Mouse (Mus musculus) CH12.LX (cell line): ENCODE measurements around the gene Shq1.

ENCODE experiments used
- CTCF ChIP-seq, 2 experiments: IDR thresholded peaks in 1 of 2; conservative IDR thresholded peaks in 1 of 2; 2 replicates each; pipeline ENCODE4 v1.5.1; 2011 to 2012; ENCODE audit warnings: low read depth in 2 of 2, low read length in 2 of 2, improper control_type of control experiment in 1 of 2, inconsistent platforms in 1 of 2, mild to moderate bottlenecking in 1 of 2, moderate library complexity in 1 of 2
- MYC ChIP-seq: IDR thresholded peaks from 2 replicates; pipeline ENCODE4 v1.6.1; 2011; ENCODE audit warnings: low read depth, mild to moderate bottlenecking, improper control_type of control experiment, low read length
- NRF1 ChIP-seq: IDR thresholded peaks from 2 replicates; pipeline ENCODE4 v1.6.1; 2014; ENCODE audit warnings: low read depth, mild to moderate bottlenecking, inconsistent platforms, low read length, improper control_type of control experiment, moderate library complexity
- POLR2A ChIP-seq: IDR thresholded peaks from 2 replicates; pipeline ENCODE4 v1.6.1; 2011; ENCODE audit warnings: low read depth, mild to moderate bottlenecking, improper control_type of control experiment, low read length
- POLR2AphosphoS2 ChIP-seq: IDR thresholded peaks from 2 replicates; pipeline ENCODE4 v1.6.1; 2011; ENCODE audit warnings: low read depth, low read length, improper control_type of control experiment
- SMC3 ChIP-seq: IDR thresholded peaks from 2 replicates; pipeline ENCODE4 v1.6.1; 2011; ENCODE audit warnings: low read depth, low read length, improper control_type of control experiment
- USF1 ChIP-seq: IDR thresholded peaks from 2 replicates; pipeline ENCODE4 v1.6.1; 2014; ENCODE audit warnings: low read depth, mild to moderate bottlenecking, inconsistent platforms, low read length, improper control_type of control experiment

DNA sequence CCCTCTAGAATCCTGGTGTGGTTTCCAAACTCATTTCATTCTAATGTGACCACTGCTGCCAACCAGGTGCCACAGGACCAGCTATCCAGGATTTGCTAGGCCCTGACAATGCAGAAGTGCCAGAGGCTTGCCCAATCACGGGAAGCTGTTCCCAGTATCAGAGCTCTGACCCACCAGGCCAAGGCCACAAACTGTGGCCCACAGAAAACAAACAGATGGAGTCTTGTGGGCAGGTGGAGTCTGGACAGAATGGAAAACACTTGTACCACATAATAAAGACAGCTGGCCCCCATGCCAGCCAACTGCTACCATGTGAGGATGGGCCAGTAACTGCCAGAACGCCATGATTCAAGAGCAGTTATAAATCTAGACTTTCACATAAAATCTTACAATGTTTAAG lies 89.0 kb downstream of the Shq1 start:
- TF ChIP-seq USF1 (no peak), POLR2A (no peak), SMC3 (no peak), CTCF (conservative IDR thresholded peaks at IDR 0.05 in 1 of 2, IDR thresholded peaks at IDR 0.05 in 1 of 2; ENCODE audit: low read depth in 2 of 2, low read length in 2 of 2) (no peak), POLR2AphosphoS2 (no peak), NRF1 (no peak), MYC (no peak)
